Mouse (Mus musculus) CD8-positive naive resting alpha-beta T cell, adult 2 months (primary cell): ENCODE results near the gene Kctd4.

Experiments
- DNase-seq, 2 experiments: peaks; one replicate each; pipeline ENCODE4 v3.0.0; 2022; ENCODE audit warnings: low read depth in 2 of 2, low spot score in 2 of 2

Kctd4 gene

DNA sequence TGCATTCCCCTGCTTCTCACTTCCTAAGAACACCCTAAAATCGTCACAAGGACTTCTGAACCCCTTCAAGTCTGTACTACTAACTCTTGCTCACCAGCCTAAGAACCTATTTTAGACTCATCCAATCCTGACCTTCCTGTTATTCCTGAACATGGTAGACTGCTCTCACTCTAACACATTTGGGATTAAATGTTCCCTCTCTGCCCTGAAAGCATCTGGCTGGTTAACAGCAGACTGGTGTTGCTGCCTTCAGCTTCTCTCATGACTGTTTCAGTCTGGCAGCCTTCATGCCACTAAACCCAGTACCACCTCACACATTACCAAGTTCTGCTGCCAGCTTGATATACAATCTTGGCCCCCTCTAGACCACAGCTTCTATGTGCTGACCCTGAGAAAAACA, 34.4 kb downstream of the Kctd4 start:
- no peak for DNase-seq

DNA sequence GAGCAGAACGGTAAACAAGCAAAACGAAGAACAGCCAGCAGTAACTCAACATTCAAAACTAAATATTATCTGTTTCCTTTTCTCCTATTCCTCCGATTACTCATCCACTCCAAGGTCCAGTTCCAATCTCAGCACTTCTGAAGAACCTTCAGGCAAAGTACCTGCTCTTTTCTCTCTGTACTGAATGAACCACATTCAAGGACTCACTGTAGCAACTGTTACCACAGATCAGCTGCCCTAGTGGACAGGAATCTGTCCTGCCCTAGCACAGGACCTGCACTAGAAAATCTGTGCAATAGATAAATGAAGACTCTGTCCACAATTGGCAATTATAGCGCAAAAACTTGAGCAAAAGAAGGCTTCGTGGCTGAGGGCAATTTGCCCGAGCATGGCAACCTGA, 36.1 kb downstream of the Kctd4 start:
- no peak for DNase-seq

DNA sequence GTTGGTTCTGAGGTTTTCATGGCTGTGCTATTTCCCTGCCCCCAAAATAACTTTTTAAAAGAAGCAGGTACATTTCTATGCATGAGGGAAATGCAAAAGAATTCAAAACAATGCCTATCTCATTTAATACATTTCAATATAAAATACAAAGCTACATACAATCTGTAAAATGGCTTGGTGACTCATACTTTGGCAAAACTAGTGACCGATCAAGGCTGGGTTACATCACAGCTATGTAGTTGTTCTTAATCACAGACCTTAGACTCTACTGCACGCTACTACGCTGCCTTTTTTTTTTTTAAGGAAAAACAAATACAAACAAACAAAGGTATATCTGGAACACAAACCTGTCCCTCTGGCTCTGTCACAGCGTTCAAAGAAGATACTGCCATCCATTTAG, 37.6 kb downstream of the Kctd4 start:
- no peak for DNase-seq

DNA sequence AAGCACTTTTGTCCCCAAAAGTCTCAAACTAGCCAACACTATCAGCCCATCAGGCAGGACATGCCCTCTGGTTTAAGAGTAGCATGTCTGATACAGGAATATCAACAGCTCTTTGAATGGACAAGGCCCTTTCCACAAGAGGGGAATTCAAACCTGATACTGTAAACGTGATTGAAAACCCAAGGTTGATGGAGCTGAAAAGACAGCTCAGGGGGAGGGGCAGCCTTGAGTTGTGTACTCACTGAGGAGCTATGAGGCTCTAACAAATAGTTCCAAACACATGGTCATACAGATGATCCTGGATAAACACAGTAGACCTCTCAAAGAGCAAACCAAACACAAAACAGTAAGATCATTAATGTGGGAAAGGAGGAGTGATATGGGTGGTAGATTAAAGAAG, 43.3 kb downstream of the Kctd4 start:
- DNase-seq: no peak

DNA sequence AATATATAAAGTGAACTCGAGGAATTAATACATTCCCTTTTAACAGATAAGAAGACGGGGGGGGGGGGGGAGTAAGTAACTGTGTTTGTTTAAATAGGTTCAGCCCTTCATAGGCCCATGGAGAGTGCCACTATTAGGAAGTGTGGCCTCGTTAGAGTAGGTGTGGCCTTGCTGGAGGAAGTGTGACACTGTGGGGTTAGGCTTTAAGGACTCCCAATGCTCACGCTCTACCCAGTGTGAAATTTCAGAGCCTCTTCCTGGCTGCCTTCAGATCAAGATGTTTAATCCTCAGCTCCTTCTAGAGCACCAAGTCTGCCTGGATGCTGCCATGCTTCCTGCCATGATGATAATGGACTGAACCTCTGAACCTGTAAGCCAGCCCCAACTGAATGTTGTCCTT, 47.0 kb downstream of the Kctd4 start:
- DNase-seq: no peak

DNA sequence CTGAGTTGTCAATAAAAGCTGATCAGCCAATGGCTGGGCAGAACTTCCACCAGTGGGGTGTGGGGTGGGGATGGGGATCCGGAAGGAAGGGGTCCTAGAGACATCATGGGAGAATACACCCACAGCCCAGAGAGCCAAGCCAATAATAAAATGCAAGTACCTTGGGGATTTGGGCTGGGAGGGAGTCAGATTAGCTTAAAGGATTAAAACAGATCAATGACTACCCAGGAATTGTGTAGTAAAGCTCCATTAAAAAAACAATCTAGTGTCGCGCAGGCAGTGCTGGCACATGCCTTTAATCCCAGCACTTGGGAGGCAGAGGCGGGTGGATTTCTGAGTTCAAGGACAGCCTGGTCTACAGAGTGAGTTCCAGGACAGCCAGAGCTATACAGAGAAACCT, 50.2 kb downstream of the Kctd4 start:
- no peak for DNase-seq

DNA sequence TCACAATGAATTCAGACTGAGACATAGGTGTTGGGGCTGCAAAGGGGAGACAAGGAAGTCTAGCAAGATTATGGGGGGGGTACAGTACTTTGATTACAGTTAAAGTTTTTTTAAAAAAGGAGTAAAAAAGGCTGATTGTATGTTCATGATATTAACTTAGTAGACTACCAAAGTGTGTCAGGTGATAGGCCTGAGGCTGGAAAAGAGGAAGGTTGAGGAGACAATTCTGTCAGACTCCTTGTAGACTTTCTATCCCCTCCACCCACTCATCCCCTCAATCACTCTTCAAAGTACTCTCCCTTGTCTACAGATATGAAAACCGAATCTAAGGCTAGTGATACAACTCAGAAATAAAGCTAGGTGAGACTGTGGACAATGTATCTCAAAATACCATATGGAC, 53.4 kb downstream of the Kctd4 start:
- no peak for DNase-seq

DNA sequence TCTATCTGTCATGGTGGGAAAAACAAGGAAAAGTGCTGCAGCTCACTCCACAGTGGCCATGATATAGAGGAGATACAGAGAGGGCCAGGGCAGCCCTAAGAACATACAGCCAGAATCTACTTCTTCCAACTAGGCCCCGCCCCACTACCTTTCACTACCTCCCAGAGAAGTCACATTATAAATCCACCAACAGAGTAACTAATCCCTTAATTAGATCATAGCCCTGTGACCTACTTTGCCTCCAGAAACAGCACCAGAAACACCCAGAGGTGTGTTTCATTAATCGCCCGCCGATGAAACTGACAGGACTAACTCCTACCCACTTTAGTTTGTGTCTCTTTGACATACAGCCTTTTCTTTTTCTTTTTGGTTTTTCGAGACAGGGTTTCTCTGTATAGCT, 54.4 kb downstream of the Kctd4 start:
- DNase-seq: no peak

DNA sequence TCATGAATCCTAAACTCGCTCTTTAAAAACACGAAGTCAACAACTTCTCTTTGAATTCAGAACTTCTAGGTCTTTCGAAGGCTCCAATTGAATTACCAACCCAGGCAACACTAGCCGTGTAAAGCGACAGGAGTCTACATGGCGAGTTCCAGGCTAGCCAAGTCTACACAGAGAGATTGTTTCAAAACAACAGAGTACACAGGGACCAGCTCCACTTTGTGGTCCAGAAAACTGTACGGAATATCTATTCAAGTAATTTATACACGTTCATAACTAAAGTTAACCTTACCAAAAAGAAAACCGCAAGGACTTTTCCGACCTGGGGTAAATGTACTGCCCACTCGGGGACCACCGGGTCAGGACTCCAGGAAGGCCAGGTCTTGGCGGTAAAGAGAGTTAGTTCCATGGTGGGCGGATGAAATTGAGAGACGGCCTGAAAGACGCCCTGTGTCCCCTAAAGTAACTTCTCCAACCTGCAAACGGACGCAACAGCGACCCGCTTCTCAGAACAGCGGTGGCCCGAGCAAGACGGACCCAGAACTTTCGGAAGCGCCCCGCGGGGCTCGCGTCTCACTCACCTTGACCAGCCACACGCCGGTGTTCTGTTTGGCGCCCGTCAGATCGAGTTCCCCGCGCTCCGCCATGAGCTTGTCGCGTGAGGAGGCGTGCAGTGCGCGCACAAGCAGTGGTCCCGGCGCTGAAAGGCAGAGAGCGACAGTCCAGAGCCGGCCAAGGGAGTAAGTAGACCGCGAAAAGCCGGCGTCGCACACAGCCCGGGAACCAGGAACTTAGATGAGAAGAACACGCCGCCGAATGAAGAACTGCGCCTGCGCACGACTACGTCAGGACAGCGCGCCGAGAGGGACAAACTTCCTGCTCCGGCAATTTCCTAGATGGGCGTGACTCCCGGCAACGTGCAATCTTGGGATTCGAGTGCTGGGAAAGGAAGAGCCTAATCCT, 55.6 kb downstream of the Kctd4 start, which contains the start of gene Gtf2f2:
Gtf2f2 (minus strand) TSS at position 764 of the 960 bp plus-strand sequence.
- peak; percentile 81 to 82 for DNase-seq

DNA sequence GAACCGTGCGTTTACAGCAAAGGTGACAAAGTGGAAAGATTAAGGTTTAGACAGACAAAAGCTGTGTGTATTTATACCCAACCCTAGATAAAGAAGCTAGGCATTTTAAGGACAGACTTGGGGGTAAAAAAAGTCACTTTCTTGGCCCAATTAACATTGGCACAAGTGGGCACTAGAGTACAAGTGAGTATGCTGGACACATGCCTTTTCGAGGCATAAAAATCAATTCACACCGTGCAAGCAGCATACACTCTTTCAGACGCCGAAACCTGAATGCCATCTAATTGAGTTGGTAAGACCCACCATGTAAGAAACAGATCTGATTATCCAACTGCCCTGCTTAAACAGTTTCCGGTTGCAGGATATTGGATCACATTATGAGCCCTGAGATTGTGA, 56.3 kb downstream of the Kctd4 start:
- DNase-seq: no peak

DNA sequence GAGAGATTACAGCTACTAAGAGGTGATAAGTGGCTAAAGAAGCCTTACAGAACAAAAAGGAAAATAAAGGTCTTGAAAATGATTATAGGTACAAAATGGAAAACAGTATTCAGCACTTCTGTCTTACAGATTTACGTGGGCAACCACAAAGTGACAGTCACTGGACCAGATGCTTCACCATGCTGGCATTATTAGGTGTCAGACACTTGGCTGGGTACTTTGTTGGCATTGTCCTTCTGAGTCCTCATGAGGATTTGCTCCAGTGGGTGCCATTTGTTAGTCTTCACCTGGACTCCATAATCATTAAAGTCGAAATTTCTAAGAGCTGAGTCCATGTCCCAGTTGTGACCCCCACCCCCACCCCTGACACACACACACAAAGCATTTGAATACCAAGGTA, 59.5 kb downstream of the Kctd4 start:
- no peak for DNase-seq
